Mouse (Mus musculus) monocyte, adult 5-6 weeks (primary cell): ENCODE results near the gene Marveld2. TPM values are rescaled to one million over a fixed set of nuclear protein-coding genes. Genes with fewer than 3 reads are reported as not detected.

ENCODE experiments used
- ATAC-seq: fragments of 153-309, 156-312 bp; replicated peaks from 2 replicates; pipeline ENCODE4 v1.8.0; 2017; ENCODE audit warnings: mild to moderate bottlenecking; ENCODE audit not compliant: low TSS enrichment, insufficient number of reproducible peaks, severe bottlenecking, poor library complexity, low FRiP score
- total RNA-seq: library from RNA; stranded (forward); fragments of 200-1000, 200-491, 200-594 nt; gene quantifications from 3 replicates; pipeline ENCODE4 v1.2.3, GENCODE M21; 2017

Gene Marveld2
- total RNA-seq, 1 experiment from 2014 or later, result 0.86 TPM

GRCm38 (mm10) chr13:100602239-100602902 is 14.4 kb downstream of the Marveld2 start:
- ATAC-seq, result peak; percentile 82

- no peak for ATAC-seq
These were observed 15.7 kb downstream of the Marveld2 start for GRCm38 (mm10) chr13:100601034-100601433.

GRCm38 (mm10) chr13:100600317-100600716 is 16.5 kb downstream of the Marveld2 start:
- no peak for ATAC-seq

- ATAC-seq, result no peak
These were observed 19.5 kb downstream of the Marveld2 start for GRCm38 (mm10) chr13:100597284-100597683.

- no peak for ATAC-seq
These were observed 21.3 kb downstream of the Marveld2 start for GRCm38 (mm10) chr13:100595552-100595885.

GRCm38 (mm10) chr13:100594838-100595551 is 21.8 kb downstream of the Marveld2 start:
- no peak for ATAC-seq

- peak; percentile 84 for ATAC-seq
These were observed 22.6 kb downstream of the Marveld2 start for GRCm38 (mm10) chr13:100594041-100594792.

- peak; percentile 53; the same call in 1 of the 2 replicates for ATAC-seq
These were observed 28.1 kb downstream of the Marveld2 start for GRCm38 (mm10) chr13:100588646-100589045.

GRCm38 (mm10) chr13:100582144-100582543 is 34.6 kb downstream of the Marveld2 start:
- no peak for ATAC-seq

- ATAC-seq, result no peak
These were observed 35.1 kb downstream of the Marveld2 start for GRCm38 (mm10) chr13:100581701-100582100.

- ATAC-seq, result no peak
These were observed 36.8 kb downstream of the Marveld2 start for GRCm38 (mm10) chr13:100579951-100580350.

- no peak for ATAC-seq
These were observed 37.6 kb downstream of the Marveld2 start for GRCm38 (mm10) chr13:100579220-100579619.

GRCm38 (mm10) chr13:100575950-100576349 is 40.8 kb downstream of the Marveld2 start:
- ATAC-seq, result peak; percentile 73; the same call in 1 of the 2 replicates

- ATAC-seq, result no peak
These were observed 46.1 kb downstream of the Marveld2 start for GRCm38 (mm10) chr13:100570713-100571112.

- ATAC-seq, result no peak
These were observed 48.4 kb downstream of the Marveld2 start for GRCm38 (mm10) chr13:100568359-100568758.

- ATAC-seq, result no peak
These were observed 57.3 kb downstream of the Marveld2 start for GRCm38 (mm10) chr13:100559449-100559848.

- no peak for ATAC-seq
These were observed 59.8 kb downstream of the Marveld2 start for GRCm38 (mm10) chr13:100557011-100557410.

- ATAC-seq, result no peak
These were observed 63.7 kb downstream of the Marveld2 start for GRCm38 (mm10) chr13:100553042-100553437.

- ATAC-seq, result no peak
These were observed 64.3 kb downstream of the Marveld2 start, which contains the start of gene Ocln for GRCm38 (mm10) chr13:100552369-100553041. Gene Ocln (minus strand): TSS chr13:100552718.
